Mouse (Mus musculus) heart, adult 2 months (tissue): ENCODE results near the gene Higd1a. TPM values are rescaled to one million over a fixed set of nuclear protein-coding genes. Genes with fewer than 3 reads are reported as not detected.
A peak's percentile ranks its signal among the peaks of the same experiment; 100 is the strongest.

ENCODE experiments used
- DNase-seq, 2 experiments: peaks; one replicate each; pipeline ENCODE4 v3.0.0; 2021
- H3K27ac ChIP-seq: fragments of 200-600 bp; 2 replicates; pipeline ENCODE4 v1.8.1; 2022
- H3K27me3 ChIP-seq: fragments of 200-500 bp; 2 replicates; pipeline ENCODE4 v1.6.1; 2012; ENCODE audit warnings: mild to moderate bottlenecking, low read length, inconsistent platforms, mixed read lengths; ENCODE audit not compliant: control insufficient read depth, insufficient read depth
- H3K36me3 ChIP-seq: fragments of 200-500 bp; 2 replicates; pipeline ENCODE4 v1.6.1; 2012; ENCODE audit warnings: low read length, inconsistent platforms; ENCODE audit not compliant: control insufficient read depth, insufficient read depth
- H3K4me1 ChIP-seq: fragments of 200-500 bp; 2 replicates; pipeline ENCODE4 v1.6.1; 2011; ENCODE audit warnings: low read length; ENCODE audit not compliant: control insufficient read depth, insufficient read depth
- H3K4me3 ChIP-seq: fragments of 200-600 bp; 2 replicates; pipeline ENCODE4 v1.8.1; 2022
- H3K79me2 ChIP-seq: fragments of 200-500 bp; replicated peaks from 2 replicates; pipeline ENCODE4 v1.6.1; 2012; ENCODE audit warnings: mild to moderate bottlenecking, inconsistent platforms, low read length, moderate library complexity, mixed read lengths; ENCODE audit not compliant: control insufficient read depth, insufficient read depth
- H3K9ac ChIP-seq: fragments of 200-500 bp; 2 replicates; pipeline ENCODE4 v1.6.1; 2012; ENCODE audit warnings: low read depth, mild to moderate bottlenecking, control low read depth, inconsistent platforms, low read length, mixed read lengths
- CTCF ChIP-seq: fragments of 200-600 bp; IDR thresholded peaks from 2 replicates; pipeline ENCODE4 v1.8.1; 2022; ENCODE audit warnings: antibody characterized with exemption, mild to moderate bottlenecking, moderate library complexity
- EP300 ChIP-seq: fragments of 200-500 bp; IDR thresholded peaks from 2 replicates; pipeline ENCODE4 v1.6.1; 2011; ENCODE audit warnings: low read depth, low read length, control low read depth; ENCODE audit not compliant: insufficient read depth
- POLR2A ChIP-seq: fragments of 200-500 bp; IDR thresholded peaks from 2 replicates; pipeline ENCODE4 v1.6.1; 2011; ENCODE audit warnings: mild to moderate bottlenecking, low read depth, low read length, control low read depth; ENCODE audit not compliant: insufficient read depth
- WGBS: fragments of 180-500 bp; shearing (Covaris S2); methylation state at CpG from one replicate; pipeline ENCODE4 v1.1.7; 2018; 5-methylcytosine and 5-hydroxymethylcytosine counted together
- intact Hi-C: fragments of 180-260 bp; cut with DNase I; formaldehyde crosslinking; loops from one replicate; pipeline ENCODE4 v1.15.1; 2025
- polyA plus RNA-seq: library from polyadenylated mRNA; depleted of rRNA; stranded (reverse); fragments of >200 nt; gene quantifications from 2 replicates; pipeline ENCODE4 v1.2.3, GENCODE M21; 2012
- total RNA-seq, 2 experiments: library from RNA; stranded (reverse); gene quantifications; 2 replicates each; pipeline ENCODE4 v1.2.3; 2021

Gene Higd1a
- total and polyA plus RNA-seq, 3 experiments = 71.7 to 199 (median 198) TPM

- no peaks in the 10 kb centered on the region for H3K36me3 ChIP-seq
- no peaks in the 10 kb centered on the region for H3K27me3 ChIP-seq
- H3K4me3 ChIP-seq = no peak overlapping the region
- no peak for DNase-seq
- H3K27ac ChIP-seq = no peak overlapping the region
- 65% methylated on average over 7 of the region's 7 CpGs for WGBS
- intact Hi-C loops = no loop called here
- no peak for TF ChIP-seq EP300
- H3K79me2 ChIP-seq = no peaks in the 10 kb centered on the region
- no peaks in the 10 kb centered on the region for H3K4me1 ChIP-seq
- no peak overlapping the region for H3K9ac ChIP-seq
These were observed 28.7 kb downstream of the Higd1a start for GRCm38 (mm10) chr9:121829270-121829992.

- H3K36me3 ChIP-seq = no peaks in the 10 kb centered on the region
- H3K9ac ChIP-seq = no peak overlapping the region
- no peak for TF ChIP-seq CTCF
- no peak for TF ChIP-seq EP300
- TF ChIP-seq POLR2A = no peak
- intact Hi-C loops = no loop called here
- H3K4me1 ChIP-seq = peaks cover 3% of the 10 kb centered on the region; the same call in 1 of the 2 replicates
- H3K27ac ChIP-seq = no peak overlapping the region
- WGBS = 58% methylated on average over 6 of the region's 6 CpGs
- no peak overlapping the region for H3K4me3 ChIP-seq
- H3K27me3 ChIP-seq = no peaks in the 10 kb centered on the region
- no peak for DNase-seq
- H3K79me2 ChIP-seq = no peaks in the 10 kb centered on the region
These were observed 29.8 kb downstream of the Higd1a start for GRCm38 (mm10) chr9:121828314-121828713.

GRCm38 (mm10) chr9:121826356-121826755, 31.8 kb downstream of the Higd1a start:
- no peaks in the 10 kb centered on the region for H3K36me3 ChIP-seq
- no peaks in the 10 kb centered on the region for H3K79me2 ChIP-seq
- intact Hi-C loops = no loop called here
- no peak for DNase-seq
- WGBS = 85% methylated on average over 3 of the region's 3 CpGs
- no peak for TF ChIP-seq CTCF
- TF ChIP-seq POLR2A = no peak
- no peak for TF ChIP-seq EP300
- no peak overlapping the region for H3K27ac ChIP-seq
- no peaks in the 10 kb centered on the region for H3K27me3 ChIP-seq
- no peak overlapping the region for H3K4me3 ChIP-seq
- peaks cover 7% of the 10 kb centered on the region; the same call in 1 of the 2 replicates for H3K4me1 ChIP-seq
- H3K9ac ChIP-seq = no peak overlapping the region

GRCm38 (mm10) chr9:121823991-121824390, 34.2 kb downstream of the Higd1a start:
- intact Hi-C loops = loop anchor here (5.0 kb wide), 2 partner anchors 47 to 67 kb away; partner anchors contain the start of genes Klhl40 and Zfp651
- TF ChIP-seq EP300 (no peak), POLR2A (no peak), CTCF (no peak)
- Histone ChIP-seq H3K4me1 (peaks cover 10% of the 10 kb centered on the region), H3K36me3 (no peaks in the 10 kb centered on the region), H3K79me2 (no peaks in the 10 kb centered on the region), H3K27me3 (no peaks in the 10 kb centered on the region), H3K27ac (no peak overlapping the region), H3K4me3 (no peak overlapping the region), H3K9ac (no peak overlapping the region)
- 84% methylated on average over 7 of the region's 7 CpGs for WGBS
- DNase-seq = no peak

GRCm38 (mm10) chr9:121823051-121823450, 35.1 kb downstream of the Higd1a start:
- Histone ChIP-seq H3K4me3 (no peak overlapping the region), H3K4me1 (peaks cover 10% of the 10 kb centered on the region), H3K27me3 (no peaks in the 10 kb centered on the region), H3K27ac (peak overlapping the region; percentile 59), H3K9ac (no peak overlapping the region), H3K79me2 (no peaks in the 10 kb centered on the region), H3K36me3 (no peaks in the 10 kb centered on the region)
- intact Hi-C loops = loop anchor here (5.0 kb wide), 2 partner anchors 46 to 66 kb away; partner anchors contain the start of genes Klhl40 and Zfp651
- TF ChIP-seq CTCF (no peak), POLR2A (no peak), EP300 (peak; percentile 73; the same call in 1 of the 2 replicates)
- 74% methylated on average over 1 of the region's 1 CpGs for WGBS
- peak in 1 of 2 experiments; percentile 57 for DNase-seq

GRCm38 (mm10) chr9:121822585-121822991, 35.6 kb downstream of the Higd1a start:
- intact Hi-C loops = loop anchor here (5.0 kb wide), 2 partner anchors 45 to 65 kb away; partner anchors contain the start of genes Klhl40 and Zfp651
- no peak for TF ChIP-seq EP300
- no peak for TF ChIP-seq CTCF
- no peak for TF ChIP-seq POLR2A
- Histone ChIP-seq H3K27ac (peak overlapping the region; percentile 59), H3K36me3 (no peaks in the 10 kb centered on the region), H3K79me2 (no peaks in the 10 kb centered on the region), H3K9ac (no peak overlapping the region), H3K27me3 (no peaks in the 10 kb centered on the region), H3K4me1 (peaks cover 10% of the 10 kb centered on the region), H3K4me3 (no peak overlapping the region)
- DNase-seq = no peak
- 42% methylated on average over 6 of the region's 6 CpGs for WGBS
